Mouse (Mus musculus): ENCODE results near the gene Adamts3. TPM values are rescaled to one million over a fixed set of nuclear protein-coding genes. Genes with fewer than 3 reads are reported as not detected.

Gene Adamts3
- total and polyA plus RNA-seq, 3 experiments = 0.05 TPM; not detected in 2

- ATAC-seq (ENCODE audit: extremely low read depth, insufficient number of reproducible peaks, low FRiP score, poor library complexity, severe bottlenecking) (no peak), DNase-seq (ENCODE audit: low spot score) (no peak)
- Histone ChIP-seq H3K27me3 (ENCODE audit: insufficient read depth, low read length) (no peaks in the 10 kb centered on the region), H3K9me3 (replicated peaks) (peaks cover 15% of the 10 kb centered on the region), H3K4me1 (ENCODE audit: insufficient read depth, low read depth, low read length) (no peaks in the 10 kb centered on the region), H3K4me3 (ENCODE audit: low read depth, low read length) (no peak overlapping the region), H3K36me3 (replicated peaks) (no peaks in the 10 kb centered on the region)
- no peak for TF ChIP-seq GATA1 (IDR thresholded peaks at IDR 0.05; ENCODE audit: borderline replicate concordance, low read length)
- no peak for TF ChIP-seq POLR2AphosphoS5 (IDR thresholded peaks at IDR 0.05; ENCODE audit: insufficient replicate concordance, low read depth, low read length)
- no peak for TF ChIP-seq GATA2 (IDR thresholded peaks at IDR 0.05; ENCODE audit: borderline replicate concordance, low read depth, low read length)
- TF ChIP-seq CTCF (IDR thresholded peaks at IDR 0.05; ENCODE audit: low read depth, low read length) = no peak
- TF ChIP-seq TAL1 (conservative IDR thresholded peaks at IDR 0.05; ENCODE audit: low read depth, low read length) = no peak
These were observed 105.7 kb downstream of the Adamts3 start for GRCm38 (mm10) chr5:89777411-89777810.

GRCm38 (mm10) chr5:89770655-89771355 lies 112.3 kb downstream of the Adamts3 start:
- no peaks in the 10 kb centered on the region for H3K27me3 ChIP-seq (ENCODE audit: insufficient read depth, low read length)
- no peaks in the 10 kb centered on the region for H3K36me3 ChIP-seq (replicated peaks)
- no peaks in the 10 kb centered on the region for H3K4me1 ChIP-seq (ENCODE audit: insufficient read depth, low read depth, low read length)
- H3K9me3 ChIP-seq (replicated peaks) = 0 out of 2 replicates have a peak, but pooled peaks cover 2% of the 10 kb centered on the region
- DNase-seq (ENCODE audit: low spot score) = no peak
- TF ChIP-seq TAL1 (conservative IDR thresholded peaks at IDR 0.05; ENCODE audit: low read depth, low read length) (no peak), GATA1 (IDR thresholded peaks at IDR 0.05; ENCODE audit: borderline replicate concordance, low read length) (no peak)
- no peak for ATAC-seq (ENCODE audit: extremely low read depth, insufficient number of reproducible peaks, low FRiP score, poor library complexity, severe bottlenecking)
- H3K4me3 ChIP-seq (ENCODE audit: low read depth, low read length) = no peak overlapping the region

DNA sequence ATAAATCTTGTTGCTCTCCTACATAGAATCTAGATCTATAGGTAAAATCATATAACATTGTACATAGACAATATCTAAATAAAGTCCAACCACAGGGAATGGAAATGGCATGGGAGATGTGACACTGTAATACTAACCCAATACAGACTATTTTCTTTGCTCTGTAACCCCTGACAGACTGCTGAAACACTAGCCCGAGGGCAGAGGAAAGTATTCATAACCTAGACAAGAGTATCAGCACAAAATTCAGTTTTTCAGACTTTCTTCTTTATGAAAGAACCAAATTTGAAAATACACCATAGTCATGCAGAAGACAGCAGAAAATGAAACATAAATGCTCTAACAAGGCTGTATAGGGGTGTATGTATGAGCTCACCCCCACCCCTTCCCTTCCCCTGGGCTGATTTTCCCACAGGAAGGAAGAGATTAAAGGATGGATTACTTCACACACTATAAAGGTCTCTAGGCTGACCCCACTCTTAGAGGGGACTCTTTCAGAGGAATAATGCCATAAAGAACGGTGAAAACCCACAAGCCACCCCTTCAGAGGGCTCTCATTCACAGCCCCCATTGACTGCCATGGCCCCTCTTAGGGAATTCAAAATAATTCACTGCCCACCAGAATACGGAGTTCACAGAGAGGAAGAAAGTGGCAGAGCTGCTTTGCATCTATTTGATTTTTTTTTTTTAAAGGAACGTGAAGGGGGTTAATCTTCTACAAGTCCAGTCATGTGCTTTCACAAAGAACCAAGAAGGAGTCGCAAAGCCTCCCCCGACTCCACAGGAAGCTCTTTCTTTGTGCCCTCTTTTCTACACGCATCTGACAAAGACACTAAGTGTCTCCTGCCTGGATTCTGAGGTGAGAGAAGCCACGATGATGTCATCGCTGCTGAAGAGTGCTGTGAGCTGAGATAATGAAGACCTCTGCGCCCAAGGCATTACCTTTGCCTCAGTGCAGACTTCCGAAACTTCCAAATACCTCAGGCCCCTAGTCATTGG lies 119.6 kb downstream of the Adamts3 start:
- no peak for ATAC-seq (ENCODE audit: extremely low read depth, insufficient number of reproducible peaks, low FRiP score, poor library complexity, severe bottlenecking)
- DNase-seq (ENCODE audit: low spot score) = no peak
- Histone ChIP-seq H3K27me3 (ENCODE audit: insufficient read depth, low read length) (no peaks in the 10 kb centered on the region), H3K4me1 (ENCODE audit: insufficient read depth, low read depth, low read length) (no peaks in the 10 kb centered on the region), H3K36me3 (replicated peaks) (no peaks in the 10 kb centered on the region), H3K4me3 (ENCODE audit: low read depth, low read length) (no peak overlapping the region), H3K9me3 (replicated peaks) (peaks cover 7% of the 10 kb centered on the region; the same call in 1 of the 2 replicates)
- TF ChIP-seq GATA2 (IDR thresholded peaks at IDR 0.05; ENCODE audit: borderline replicate concordance, low read depth, low read length) = no peak
- no peak for TF ChIP-seq CTCF (IDR thresholded peaks at IDR 0.05; ENCODE audit: low read depth, low read length)
- TF ChIP-seq TAL1 (conservative IDR thresholded peaks at IDR 0.05; ENCODE audit: low read depth, low read length) = no peak
- no peak for TF ChIP-seq GATA1 (IDR thresholded peaks at IDR 0.05; ENCODE audit: borderline replicate concordance, low read length)
- no peak for TF ChIP-seq POLR2AphosphoS5 (IDR thresholded peaks at IDR 0.05; ENCODE audit: insufficient replicate concordance, low read depth, low read length)

DNA sequence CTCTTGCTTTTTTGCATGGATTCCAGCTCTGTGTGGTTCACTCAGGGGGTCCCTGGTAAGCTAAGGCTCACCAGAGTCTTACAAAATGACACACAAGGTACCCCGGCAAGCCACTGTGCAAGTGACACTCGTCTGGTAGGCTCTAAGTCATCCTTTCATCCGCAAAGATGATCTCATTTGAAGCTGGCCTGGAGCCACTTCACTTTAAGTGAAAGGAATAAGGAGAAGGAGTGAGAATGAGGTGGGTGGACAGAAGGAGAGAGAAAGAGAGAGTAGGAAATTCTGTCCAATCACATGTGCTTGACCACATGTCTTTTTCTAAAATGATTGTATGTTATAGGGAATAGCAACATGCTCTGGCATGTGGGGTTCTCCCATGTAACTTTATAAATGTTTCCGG lies 122.8 kb downstream of the Adamts3 start:
- no peak for DNase-seq (ENCODE audit: low spot score)
- Histone ChIP-seq H3K4me1 (ENCODE audit: insufficient read depth, low read depth, low read length) (no peaks in the 10 kb centered on the region), H3K9me3 (replicated peaks) (peaks cover 19% of the 10 kb centered on the region)

GRCm38 (mm10) chr5:89751836-89752235 lies 131.3 kb downstream of the Adamts3 start:
- no peak for DNase-seq (ENCODE audit: low spot score)
- TF ChIP-seq POLR2AphosphoS5 (IDR thresholded peaks at IDR 0.05; ENCODE audit: insufficient replicate concordance, low read depth, low read length) (no peak), TAL1 (conservative IDR thresholded peaks at IDR 0.05; ENCODE audit: low read depth, low read length) (no peak), GATA1 (IDR thresholded peaks at IDR 0.05; ENCODE audit: borderline replicate concordance, low read length) (no peak), CTCF (IDR thresholded peaks at IDR 0.05; ENCODE audit: low read depth, low read length) (no peak), GATA2 (IDR thresholded peaks at IDR 0.05; ENCODE audit: borderline replicate concordance, low read depth, low read length) (no peak)
- no peak for ATAC-seq (ENCODE audit: extremely low read depth, insufficient number of reproducible peaks, low FRiP score, poor library complexity, severe bottlenecking)
- Histone ChIP-seq H3K4me1 (ENCODE audit: insufficient read depth, low read depth, low read length) (no peaks in the 10 kb centered on the region), H3K9me3 (replicated peaks) (peaks cover 18% of the 10 kb centered on the region), H3K27me3 (ENCODE audit: insufficient read depth, low read length) (no peaks in the 10 kb centered on the region), H3K36me3 (replicated peaks) (no peaks in the 10 kb centered on the region), H3K4me3 (ENCODE audit: low read depth, low read length) (no peak overlapping the region)

More for the DNA sequence above, 122.8 kb downstream of the Adamts3 start:
- ATAC-seq (ENCODE audit: extremely low read depth, insufficient number of reproducible peaks, low FRiP score, poor library complexity, severe bottlenecking) = no peak
- Histone ChIP-seq H3K27me3 (ENCODE audit: insufficient read depth, low read length) (no peaks in the 10 kb centered on the region), H3K4me3 (ENCODE audit: low read depth, low read length) (no peak overlapping the region), H3K36me3 (replicated peaks) (no peaks in the 10 kb centered on the region)
- TF ChIP-seq GATA1 (IDR thresholded peaks at IDR 0.05; ENCODE audit: borderline replicate concordance, low read length) (no peak), GATA2 (IDR thresholded peaks at IDR 0.05; ENCODE audit: borderline replicate concordance, low read depth, low read length) (no peak), CTCF (IDR thresholded peaks at IDR 0.05; ENCODE audit: low read depth, low read length) (no peak), POLR2AphosphoS5 (IDR thresholded peaks at IDR 0.05; ENCODE audit: insufficient replicate concordance, low read depth, low read length) (no peak), TAL1 (conservative IDR thresholded peaks at IDR 0.05; ENCODE audit: low read depth, low read length) (no peak)
